Mouse (Mus musculus): ENCODE results near the gene Hip1r.

DNA sequence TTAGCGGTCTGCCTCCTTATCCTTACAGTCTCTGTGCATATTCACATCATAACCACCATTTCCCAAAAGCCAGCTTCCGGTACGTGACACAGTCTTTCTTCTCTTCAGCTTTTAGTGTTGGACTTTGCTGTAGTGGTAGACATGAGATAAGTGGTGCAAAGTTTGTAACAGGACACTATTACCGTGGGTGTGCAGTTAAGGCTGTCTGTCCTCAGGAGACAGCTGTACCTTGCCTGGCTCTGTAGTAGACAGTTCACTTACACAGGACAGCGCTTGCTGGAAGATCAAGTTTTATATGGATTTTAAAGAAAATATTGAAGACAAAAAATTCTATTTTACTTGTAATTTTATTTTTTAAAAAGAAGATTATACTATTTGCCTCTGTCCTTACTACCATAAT, 5.0 kb upstream of the Hip1r start:
- TF ChIP-seq CTCF (IDR thresholded peaks at IDR 0.05; ENCODE audit: low read depth) (no peak), EP300 (IDR thresholded peaks at IDR 0.05; ENCODE audit: low read depth) (no peak)
